Mouse (Mus musculus) spleen, adult 10 weeks (tissue): ENCODE data around the gene Gm14435. TPM values are rescaled to one million over a fixed set of nuclear protein-coding genes. Genes with fewer than 3 reads are reported as not detected.

Experiments
- polyA plus RNA-seq: library from polyadenylated mRNA; stranded (reverse); fragments of 350-450 nt; fragmentation: Illumina TruSeq; extraction: RNeasy Lipid Tissue Mini Kit (QIAGEN cat#74804); gene quantifications from one replicate; pipeline ENCODE4 v1.2.3, GENCODE M21; 2015; ENCODE audit warnings: low replicate concordance; ENCODE audit not compliant: insufficient read depth

Gm14435 gene
- polyA plus RNA-seq: 5.1 TPM

GRCm38 (mm10) chr2:176423294-176423693, at the start of gene Gm14435:
Gm14435 (plus strand) TSS chr2:176423594.

Other genes with a start within 250 kb of the Gm14435 start
- gene 2210418O10Rik, start 197.0 kb upstream of the Gm14435 start, polyA plus RNA-seq: 4.7 TPM
- gene Gm11009, start 104.1 kb upstream of the Gm14435 start, polyA plus RNA-seq: not detected
- 1.8 TPM for gene Gm14434, start 63.2 kb downstream of the Gm14435 start, polyA plus RNA-seq
- not detected for gene Zfp967, start 97.5 kb downstream of the Gm14435 start, polyA plus RNA-seq
- gene Gm14308, start 212.8 kb downstream of the Gm14435 start, polyA plus RNA-seq: 6.7 TPM
- 35.0 TPM for gene Zfp973, start 246.9 kb downstream of the Gm14435 start, polyA plus RNA-seq